Mouse (Mus musculus) Muller cell, postnatal 12 days (primary cell): ENCODE measurements around the gene Smtnl1.
A peak's percentile ranks its signal among the peaks of the same experiment; 100 is the strongest.

Source experiments
- DNase-seq: peaks from one replicate; pipeline ENCODE4 v3.0.0-alpha.2; 2015; ENCODE audit errors: inconsistent ontology term

Smtnl1 gene

GRCm38 (mm10) chr2:84793871-84794270 is 28.6 kb downstream of the Smtnl1 start:
- DNase-seq: no peak

- no peak for DNase-seq
Observed at GRCm38 (mm10) chr2:84793154-84793553, 29.3 kb downstream of the Smtnl1 start.

- DNase-seq: no peak
Observed at GRCm38 (mm10) chr2:84792516-84792915, 29.9 kb downstream of the Smtnl1 start.

GRCm38 (mm10) chr2:84790418-84790817 is 32.0 kb downstream of the Smtnl1 start:
- no peak for DNase-seq

- no peak for DNase-seq
Observed at GRCm38 (mm10) chr2:84788316-84788715, 34.1 kb downstream of the Smtnl1 start.

GRCm38 (mm10) chr2:84783840-84784566 is 38.4 kb downstream of the Smtnl1 start:
- DNase-seq: no peak

- no peak for DNase-seq
Observed at GRCm38 (mm10) chr2:84783315-84783714, 39.1 kb downstream of the Smtnl1 start.

- DNase-seq: no peak
Observed at GRCm38 (mm10) chr2:84779210-84779609, 43.2 kb downstream of the Smtnl1 start.

- no peak for DNase-seq
Observed at GRCm38 (mm10) chr2:84777706-84778105, 44.7 kb downstream of the Smtnl1 start.

- peak; percentile 40 for DNase-seq
Observed at GRCm38 (mm10) chr2:84775665-84776064, 46.8 kb downstream of the Smtnl1 start.

- no peak for DNase-seq
Observed at GRCm38 (mm10) chr2:84775241-84775640, 47.2 kb downstream of the Smtnl1 start, which contains the start of gene Serping1. Gene Serping1 (minus strand): TSS chr2:84775444.

GRCm38 (mm10) chr2:84774751-84775150 is 47.7 kb downstream of the Smtnl1 start:
- DNase-seq: peak; percentile 87

- no peak for DNase-seq
Observed at GRCm38 (mm10) chr2:84773195-84773594, 49.3 kb downstream of the Smtnl1 start.

- DNase-seq: no peak
Observed at GRCm38 (mm10) chr2:84772454-84772853, 50.0 kb downstream of the Smtnl1 start.

GRCm38 (mm10) chr2:84770501-84770900 is 52.0 kb downstream of the Smtnl1 start:
- DNase-seq: no peak

- no peak for DNase-seq
Observed at GRCm38 (mm10) chr2:84762818-84763217, 59.6 kb downstream of the Smtnl1 start.

GRCm38 (mm10) chr2:84762295-84762694 is 60.2 kb downstream of the Smtnl1 start:
- DNase-seq: no peak

- no peak for DNase-seq
Observed at GRCm38 (mm10) chr2:84761840-84762239, 60.6 kb downstream of the Smtnl1 start.

GRCm38 (mm10) chr2:84761309-84761708 is 61.1 kb downstream of the Smtnl1 start:
- DNase-seq: no peak
